Mouse (Mus musculus): ENCODE measurements at regions not wholly inside any gene's neighbourhood (a gene's known extent, or its start where the extent isn't known, plus 50 kb on each side); places are given as distances from the start of the nearest gene placed in this dataset.
A peak's percentile ranks its signal among the peaks of the same experiment; 100 is the strongest.

- no peak overlapping the region for H3ac ChIP-seq (ENCODE audit: control insufficient read depth, insufficient read length)
- TF ChIP-seq E2F4 (IDR thresholded peaks at IDR 0.05; ENCODE audit: insufficient read depth): no peak
- TF ChIP-seq MYOD1 (IDR thresholded peaks at IDR 0.05; ENCODE audit: control insufficient read depth in 1 of 3, insufficient read length in 2 of 3, low read depth in 2 of 3): no peak
- TF ChIP-seq POLR2AphosphoS2 (IDR thresholded peaks at IDR 0.05; ENCODE audit: insufficient read length, low read depth): no peak
- TF ChIP-seq SRF (IDR thresholded peaks at IDR 0.05; ENCODE audit: control insufficient read depth, insufficient read length, low read depth): no peak
- no peaks in the 10 kb centered on the region for H3K27me3 ChIP-seq (ENCODE audit: control insufficient read depth, insufficient read depth, insufficient read length)
- peak overlapping the region; percentile 66 for H3K4me2 ChIP-seq (ENCODE audit: low read depth)
- no peak overlapping the region for H3K4me3 ChIP-seq
- H3K36me3 ChIP-seq (ENCODE audit: control insufficient read depth, insufficient read depth): no peaks in the 10 kb centered on the region
- H3K79me2 ChIP-seq (ENCODE audit: control insufficient read depth, insufficient read depth): no peaks in the 10 kb centered on the region
These were observed 295.8 kb downstream of the Plk2 start for GRCm38 (mm10) chr13:110690501-110691255.

GRCm38 (mm10) chr13:110692696-110693095, 297.9 kb downstream of the Plk2 start:
- Histone ChIP-seq H3K27me3 (ENCODE audit: control insufficient read depth, insufficient read depth, insufficient read length) (no peaks in the 10 kb centered on the region), H3K36me3 (ENCODE audit: control insufficient read depth, insufficient read depth) (no peaks in the 10 kb centered on the region), H3K4me3 (no peak overlapping the region), H3ac (ENCODE audit: control insufficient read depth, insufficient read length) (no peak overlapping the region), H3K4me2 (ENCODE audit: low read depth) (no peak overlapping the region), H3K79me2 (ENCODE audit: control insufficient read depth, insufficient read depth) (no peaks in the 10 kb centered on the region)
- TF ChIP-seq REST (IDR thresholded peaks at IDR 0.05; ENCODE audit: insufficient read depth, insufficient read length) (no peak), MAX (IDR thresholded peaks at IDR 0.05; ENCODE audit: low read depth) (no peak), POLR2AphosphoS2 (IDR thresholded peaks at IDR 0.05; ENCODE audit: insufficient read length, low read depth) (no peak), POLR2A (IDR thresholded peaks at IDR 0.05; ENCODE audit: insufficient read length, low read depth) (no peak), CEBPB (IDR thresholded peaks at IDR 0.05; ENCODE audit: insufficient read depth, poor library complexity, severe bottlenecking) (no peak), TCF12 (IDR thresholded peaks at IDR 0.05; ENCODE audit: insufficient read depth, poor library complexity, severe bottlenecking) (no peak), MYOD1 (IDR thresholded peaks at IDR 0.05; ENCODE audit: control insufficient read depth in 1 of 3, insufficient read length in 2 of 3, low read depth in 2 of 3) (no peak)

- Histone ChIP-seq H3K36me3 (ENCODE audit: control insufficient read depth, insufficient read depth) (no peaks in the 10 kb centered on the region), H3ac (ENCODE audit: control insufficient read depth, insufficient read length) (no peak overlapping the region), H3K4me3 (no peak overlapping the region), H3K27me3 (ENCODE audit: control insufficient read depth, insufficient read depth, insufficient read length) (no peaks in the 10 kb centered on the region), H3K79me2 (ENCODE audit: control insufficient read depth, insufficient read depth) (no peaks in the 10 kb centered on the region), H3K4me2 (ENCODE audit: low read depth) (no peak overlapping the region)
- TF ChIP-seq CEBPB (IDR thresholded peaks at IDR 0.05; ENCODE audit: insufficient read depth, poor library complexity, severe bottlenecking) (no peak), POLR2A (IDR thresholded peaks at IDR 0.05; ENCODE audit: insufficient read length, low read depth) (no peak), REST (IDR thresholded peaks at IDR 0.05; ENCODE audit: insufficient read depth, insufficient read length) (no peak), TCF3 (IDR thresholded peaks at IDR 0.05; ENCODE audit: insufficient read length, low read depth) (no peak), MYOG (IDR thresholded peaks at IDR 0.05; ENCODE audit: control insufficient read depth in 1 of 3, insufficient read depth in 1 of 3, insufficient read length in 2 of 3, low read depth in 2 of 3) (no peak), MAX (IDR thresholded peaks at IDR 0.05; ENCODE audit: low read depth) (no peak)
These were observed 300.0 kb downstream of the Plk2 start for GRCm38 (mm10) chr13:110694876-110695275.

GRCm38 (mm10) chr13:110696549-110696948, 301.7 kb downstream of the Plk2 start:
- no peaks in the 10 kb centered on the region for H3K36me3 ChIP-seq (ENCODE audit: control insufficient read depth, insufficient read depth)
- no peak overlapping the region for H3K4me3 ChIP-seq
- no peaks in the 10 kb centered on the region for H3K79me2 ChIP-seq (ENCODE audit: control insufficient read depth, insufficient read depth)
- no peak overlapping the region for H3ac ChIP-seq (ENCODE audit: control insufficient read depth, insufficient read length)
- no peaks in the 10 kb centered on the region for H3K27me3 ChIP-seq (ENCODE audit: control insufficient read depth, insufficient read depth, insufficient read length)
- no peak overlapping the region for H3K4me2 ChIP-seq (ENCODE audit: low read depth)
- TF ChIP-seq TCF3 (IDR thresholded peaks at IDR 0.05; ENCODE audit: insufficient read length, low read depth) (no peak), MYOG (IDR thresholded peaks at IDR 0.05; ENCODE audit: control insufficient read depth in 1 of 3, insufficient read depth in 1 of 3, insufficient read length in 2 of 3, low read depth in 2 of 3) (no peak), E2F4 (IDR thresholded peaks at IDR 0.05; ENCODE audit: insufficient read depth) (no peak), MYOD1 (IDR thresholded peaks at IDR 0.05; ENCODE audit: control insufficient read depth in 1 of 3, insufficient read length in 2 of 3, low read depth in 2 of 3) (no peak), MAX (IDR thresholded peaks at IDR 0.05; ENCODE audit: low read depth) (no peak), REST (IDR thresholded peaks at IDR 0.05; ENCODE audit: insufficient read depth, insufficient read length) (no peak), POLR2AphosphoS2 (IDR thresholded peaks at IDR 0.05; ENCODE audit: insufficient read length, low read depth) (no peak), SRF (IDR thresholded peaks at IDR 0.05; ENCODE audit: control insufficient read depth, insufficient read length, low read depth) (no peak), USF1 (IDR thresholded peaks at IDR 0.05; ENCODE audit: low read depth) (no peak), CEBPB (IDR thresholded peaks at IDR 0.05; ENCODE audit: insufficient read depth, poor library complexity, severe bottlenecking) (no peak), POLR2A (IDR thresholded peaks at IDR 0.05; ENCODE audit: insufficient read length, low read depth) (no peak), TCF12 (IDR thresholded peaks at IDR 0.05; ENCODE audit: insufficient read depth, poor library complexity, severe bottlenecking) (no peak)

- Histone ChIP-seq H3ac (ENCODE audit: control insufficient read depth, insufficient read length) (no peak overlapping the region), H3K27me3 (ENCODE audit: control insufficient read depth, insufficient read depth, insufficient read length) (no peaks in the 10 kb centered on the region), H3K4me3 (no peak overlapping the region), H3K4me2 (ENCODE audit: low read depth) (no peak overlapping the region), H3K79me2 (ENCODE audit: control insufficient read depth, insufficient read depth) (no peaks in the 10 kb centered on the region), H3K36me3 (ENCODE audit: control insufficient read depth, insufficient read depth) (no peaks in the 10 kb centered on the region)
- TF ChIP-seq POLR2A (IDR thresholded peaks at IDR 0.05; ENCODE audit: insufficient read length, low read depth) (no peak), CEBPB (IDR thresholded peaks at IDR 0.05; ENCODE audit: insufficient read depth, poor library complexity, severe bottlenecking) (no peak), TCF3 (IDR thresholded peaks at IDR 0.05; ENCODE audit: insufficient read length, low read depth) (no peak), REST (IDR thresholded peaks at IDR 0.05; ENCODE audit: insufficient read depth, insufficient read length) (no peak), POLR2AphosphoS2 (IDR thresholded peaks at IDR 0.05; ENCODE audit: insufficient read length, low read depth) (no peak), USF1 (IDR thresholded peaks at IDR 0.05; ENCODE audit: low read depth) (no peak), E2F4 (IDR thresholded peaks at IDR 0.05; ENCODE audit: insufficient read depth) (no peak), MYOG (IDR thresholded peaks at IDR 0.05; ENCODE audit: control insufficient read depth in 1 of 3, insufficient read depth in 1 of 3, insufficient read length in 2 of 3, low read depth in 2 of 3) (no peak), MAX (IDR thresholded peaks at IDR 0.05; ENCODE audit: low read depth) (no peak), MYOD1 (IDR thresholded peaks at IDR 0.05; ENCODE audit: control insufficient read depth in 1 of 3, insufficient read length in 2 of 3, low read depth in 2 of 3) (no peak), SRF (IDR thresholded peaks at IDR 0.05; ENCODE audit: control insufficient read depth, insufficient read length, low read depth) (no peak)
These were observed 309.4 kb downstream of the Plk2 start for GRCm38 (mm10) chr13:110704261-110704660.

Data from myocyte (in vitro differentiated cells).